Mouse (Mus musculus) cerebellum, adult 2 months (tissue): ENCODE measurements around the gene Psma4.

Experiments used
- CTCF ChIP-seq: fragments of 200-500 bp; IDR thresholded peaks from 2 replicates; pipeline ENCODE4 v1.5.1; 2011; ENCODE audit warnings: low read depth, mild to moderate bottlenecking, control low read depth, low read length, moderate library complexity, borderline replicate concordance; ENCODE audit not compliant: insufficient read depth
- POLR2A ChIP-seq: fragments of 200-500 bp; IDR thresholded peaks from 2 replicates; pipeline ENCODE4 v1.6.1; 2011; ENCODE audit warnings: low read length, control low read depth, borderline replicate concordance; ENCODE audit not compliant: insufficient read depth

DNA sequence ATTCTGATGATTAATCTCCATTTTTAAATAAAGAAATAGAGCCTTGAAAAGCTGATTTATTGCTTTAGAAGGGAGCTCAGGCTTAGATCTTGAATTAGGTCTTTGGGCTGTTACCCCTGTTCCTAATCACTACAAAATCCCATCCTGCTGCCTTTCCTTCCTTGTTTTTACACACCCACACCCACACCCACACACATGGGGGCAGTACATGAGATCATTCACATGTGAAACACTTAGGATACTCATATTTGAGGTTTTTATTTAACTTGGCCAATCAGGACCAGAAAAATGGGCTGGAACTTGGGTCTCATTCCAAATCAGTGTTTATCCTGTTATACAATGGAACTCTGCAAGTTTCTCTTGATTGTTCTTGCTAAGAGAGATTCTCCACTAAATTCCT lies 1.1 kb upstream of the Psma4 start:
- no peak for TF ChIP-seq POLR2A
- TF ChIP-seq CTCF, result no peak
